Mouse (Mus musculus): ENCODE data around the gene L3mbtl4.
A peak's percentile ranks its signal among the peaks of the same experiment; 100 is the strongest.

Gene L3mbtl4

GRCm38 (mm10) chr17:68273527-68273926 lies at the start of gene L3mbtl4:
Gene L3mbtl4, plus strand, starts transcription at chr17:68273797.
- DNase-seq (ENCODE audit: low spot score in 2 of 2), result peak in 1 of 2 experiments; percentile 12

GRCm38 (mm10) chr17:68230484-68230883 lies 43.1 kb upstream of the L3mbtl4 start:
- DNase-seq (ENCODE audit: low spot score in 2 of 2), result peak in 1 of 2 experiments; percentile 14

GRCm38 (mm10) chr17:68235380-68235779 lies 38.2 kb upstream of the L3mbtl4 start:
- no peak for DNase-seq (ENCODE audit: low spot score in 2 of 2)

GRCm38 (mm10) chr17:68236992-68237391 lies 36.6 kb upstream of the L3mbtl4 start:
- no peak for DNase-seq (ENCODE audit: low spot score in 2 of 2)

- DNase-seq (ENCODE audit: low spot score in 2 of 2), result no peak
Measured at GRCm38 (mm10) chr17:68240171-68240570, 33.4 kb upstream of the L3mbtl4 start.

GRCm38 (mm10) chr17:68264835-68265557 lies 8.6 kb upstream of the L3mbtl4 start:
- peak in 1 of 2 experiments; percentile 36 for DNase-seq (ENCODE audit: low spot score in 2 of 2)

- DNase-seq (ENCODE audit: low spot score in 2 of 2), result no peak
Measured at GRCm38 (mm10) chr17:68273954-68274353, 357 bp downstream of the L3mbtl4 start.

GRCm38 (mm10) chr17:68275138-68275537 lies 1.5 kb downstream of the L3mbtl4 start:
- no peak for DNase-seq (ENCODE audit: low spot score in 2 of 2)

- no peak for DNase-seq (ENCODE audit: low spot score in 2 of 2)
Measured at GRCm38 (mm10) chr17:68280915-68281314, 7.3 kb downstream of the L3mbtl4 start.

GRCm38 (mm10) chr17:68285119-68285782 lies 11.7 kb downstream of the L3mbtl4 start:
- DNase-seq (ENCODE audit: low spot score in 2 of 2), result no peak

- DNase-seq (ENCODE audit: low spot score in 2 of 2), result no peak
Measured at GRCm38 (mm10) chr17:68288094-68288493, 14.5 kb downstream of the L3mbtl4 start.

GRCm38 (mm10) chr17:68288699-68289098 lies 15.1 kb downstream of the L3mbtl4 start:
- DNase-seq (ENCODE audit: low spot score in 2 of 2), result no peak

- no peak for DNase-seq (ENCODE audit: low spot score in 2 of 2)
Measured at GRCm38 (mm10) chr17:68291713-68292364, 18.2 kb downstream of the L3mbtl4 start.

- no peak for DNase-seq (ENCODE audit: low spot score in 2 of 2)
Measured at GRCm38 (mm10) chr17:68308381-68308780, 34.8 kb downstream of the L3mbtl4 start.

- no peak for DNase-seq (ENCODE audit: low spot score in 2 of 2)
Measured at GRCm38 (mm10) chr17:68312286-68312927, 38.8 kb downstream of the L3mbtl4 start.

GRCm38 (mm10) chr17:68320940-68321339 lies 47.3 kb downstream of the L3mbtl4 start:
- DNase-seq (ENCODE audit: low spot score in 2 of 2), result no peak

GRCm38 (mm10) chr17:68322607-68323006 lies 49.0 kb downstream of the L3mbtl4 start:
- no peak for DNase-seq (ENCODE audit: low spot score in 2 of 2)

GRCm38 (mm10) chr17:68332225-68332624 lies 58.6 kb downstream of the L3mbtl4 start:
- no peak for DNase-seq (ENCODE audit: low spot score in 2 of 2)

- no peak for DNase-seq (ENCODE audit: low spot score in 2 of 2)
Measured at GRCm38 (mm10) chr17:68333382-68333781, 59.8 kb downstream of the L3mbtl4 start.

- no peak for DNase-seq (ENCODE audit: low spot score in 2 of 2)
Measured at GRCm38 (mm10) chr17:68338917-68339553, 65.4 kb downstream of the L3mbtl4 start.

GRCm38 (mm10) chr17:68357687-68358086 lies 84.1 kb downstream of the L3mbtl4 start:
- no peak for DNase-seq (ENCODE audit: low spot score in 2 of 2)

- no peak for DNase-seq (ENCODE audit: low spot score in 2 of 2)
Measured at GRCm38 (mm10) chr17:68371101-68371500, 97.5 kb downstream of the L3mbtl4 start.
